Mouse (Mus musculus): Measurements from ENCODE around the gene Taf13. TPM values are rescaled to one million over a fixed set of nuclear protein-coding genes. Genes with fewer than 3 reads are reported as not detected.
A peak's percentile ranks its signal among the peaks of the same experiment; 100 is the strongest.

The Taf13 gene
- polyA plus RNA-seq, 1 experiment from 2014 or later: 38.5 TPM

DNA sequence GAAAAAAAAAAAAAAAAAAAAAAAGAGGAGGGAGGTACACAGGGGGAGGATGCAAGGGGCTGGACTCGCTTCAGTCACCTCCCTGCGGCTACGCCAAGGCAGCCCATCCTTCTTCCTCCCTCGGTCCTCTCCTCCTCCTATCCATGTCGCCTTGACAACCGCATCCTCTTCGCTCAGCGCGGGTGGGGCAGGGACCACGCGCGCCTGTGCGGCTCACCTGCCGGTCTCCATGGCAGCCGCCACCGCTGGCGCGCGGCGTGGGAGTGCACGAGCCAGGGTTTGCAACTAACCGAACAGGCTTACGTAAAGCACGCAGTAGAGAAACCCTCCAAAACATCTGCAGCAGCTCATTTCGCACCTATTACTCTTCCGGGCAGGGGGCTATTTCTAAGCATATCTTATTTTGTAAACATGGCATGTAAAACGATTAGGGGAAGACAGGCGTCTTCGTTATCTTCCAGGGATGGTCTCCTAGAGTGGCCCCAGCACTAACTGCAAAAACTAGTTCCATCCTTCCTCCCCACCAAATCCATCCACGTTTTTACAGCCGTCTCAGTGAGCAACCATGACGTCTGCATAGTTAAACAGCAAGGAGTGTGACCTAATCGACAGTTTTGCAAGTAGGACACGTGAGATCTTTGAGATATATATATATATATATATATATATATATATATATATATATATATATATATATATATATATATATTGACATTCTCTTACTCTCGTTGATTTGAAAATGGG lies 34.8 kb upstream of the Taf13 start, which contains the start of gene 5330417C22Rik:
TSS of gene 5330417C22Rik (minus strand) at position 20 of the 744 bp plus-strand sequence.
- H3K4me3 ChIP-seq (ENCODE audit: low read depth, low read length): peak within 1 kb of the TSS; percentile 38
- ATAC-seq (ENCODE audit: insufficient read depth) (peak; percentile 81), DNase-seq (peak; percentile 75)
- peaks cover 6% of the 10 kb centered on the region for H3K27me3 ChIP-seq (ENCODE audit: insufficient read depth, low read length)
- H3K27ac ChIP-seq (ENCODE audit: low read depth): no peak within 1 kb of the TSS
- H3K36me3 ChIP-seq (ENCODE audit: insufficient read depth): no peaks in the 10 kb centered on the region
- WGBS: 1% methylated on average over 35 of the region's 35 CpGs
- H3K9me3 ChIP-seq (ENCODE audit: low read depth, low read length): no peaks in the 10 kb centered on the region
- H3K4me2 ChIP-seq: peak within 1 kb of the TSS; percentile 77
- H3K9ac ChIP-seq: peak within 1 kb of the TSS; percentile 34; the same call in 1 of the 2 replicates
- H3K4me1 ChIP-seq (ENCODE audit: insufficient read depth): 0 out of 2 replicates have a peak, but pooled peaks cover 6% of the 10 kb centered on the region
- no peak for TF ChIP-seq CTCF (IDR thresholded peaks at IDR 0.05; ENCODE audit: low read depth)

DNA sequence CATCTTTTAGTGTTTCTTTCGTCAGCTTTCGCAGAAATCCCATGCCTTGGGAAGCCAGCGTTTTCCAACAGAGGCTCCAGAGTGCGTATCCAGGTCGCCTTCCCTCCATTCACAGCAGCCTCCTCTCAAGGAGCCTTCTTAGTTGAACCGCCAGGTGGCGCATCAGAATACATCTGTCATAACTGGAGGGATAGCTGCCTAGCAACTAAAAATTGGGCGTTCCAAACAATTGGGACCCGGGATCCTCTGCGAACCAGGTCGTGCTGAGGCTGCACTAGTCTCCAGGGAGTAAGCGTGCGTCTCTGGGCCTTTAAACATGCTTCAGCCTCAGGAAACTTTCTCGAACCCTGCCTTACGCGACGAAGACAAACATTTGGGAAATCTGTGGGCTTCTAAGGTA lies 34.2 kb upstream of the Taf13 start:
- Histone ChIP-seq H3K27me3 (ENCODE audit: insufficient read depth, low read length) (peaks cover 6% of the 10 kb centered on the region), H3K27ac (ENCODE audit: low read depth) (no peak overlapping the region), H3K4me2 (peak overlapping the region; percentile 59), H3K36me3 (ENCODE audit: insufficient read depth) (no peaks in the 10 kb centered on the region), H3K9ac (no peak overlapping the region; the same call in 1 of the 2 replicates), H3K9me3 (ENCODE audit: low read depth, low read length) (no peaks in the 10 kb centered on the region), H3K4me1 (ENCODE audit: insufficient read depth) (0 out of 2 replicates have a peak, but pooled peaks cover 6% of the 10 kb centered on the region), H3K4me3 (ENCODE audit: low read depth, low read length) (peak overlapping the region; percentile 6)
- TF ChIP-seq CTCF (IDR thresholded peaks at IDR 0.05; ENCODE audit: low read depth): peak; percentile 89
- peak; percentile 78 for ATAC-seq (ENCODE audit: insufficient read depth)
- WGBS: 5% methylated on average over 17 of the region's 17 CpGs
- peak; percentile 97 for DNase-seq

DNA sequence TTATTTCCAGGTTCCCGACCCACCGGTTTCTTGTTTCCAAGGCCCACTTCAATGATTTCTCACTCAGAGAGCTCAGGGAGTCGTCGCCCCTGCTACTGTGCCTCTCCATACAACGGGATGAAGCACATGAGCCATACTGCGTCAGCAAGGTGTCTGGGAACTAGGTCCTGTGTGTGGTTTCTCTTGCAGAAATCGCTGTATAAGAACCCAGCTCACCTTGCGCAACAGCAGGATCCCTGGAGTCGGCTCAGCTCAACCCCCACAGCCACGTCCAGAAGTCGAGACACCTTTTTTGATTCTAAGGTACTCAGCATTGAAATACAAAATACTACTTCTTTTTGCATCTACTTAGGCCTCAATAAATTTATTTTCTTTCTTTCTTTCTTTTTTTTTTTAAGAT lies 29.2 kb upstream of the Taf13 start:
- H3K27me3 ChIP-seq (ENCODE audit: insufficient read depth, low read length): no peaks in the 10 kb centered on the region
- no peak overlapping the region for H3K9ac ChIP-seq
- H3K36me3 ChIP-seq (ENCODE audit: insufficient read depth): no peaks in the 10 kb centered on the region
- no peak for TF ChIP-seq CTCF (IDR thresholded peaks at IDR 0.05; ENCODE audit: low read depth)
- ATAC-seq (ENCODE audit: insufficient read depth) (no peak), DNase-seq (no peak)
- 0 out of 2 replicates have a peak, but pooled peaks cover 6% of the 10 kb centered on the region for H3K4me1 ChIP-seq (ENCODE audit: insufficient read depth)
- no peak overlapping the region for H3K27ac ChIP-seq (ENCODE audit: low read depth)
- H3K9me3 ChIP-seq (ENCODE audit: low read depth, low read length): no peaks in the 10 kb centered on the region
- H3K4me2 ChIP-seq: no peak overlapping the region
- WGBS: 74% methylated on average over 11 of the region's 11 CpGs
- H3K4me3 ChIP-seq (ENCODE audit: low read depth, low read length): no peak overlapping the region

DNA sequence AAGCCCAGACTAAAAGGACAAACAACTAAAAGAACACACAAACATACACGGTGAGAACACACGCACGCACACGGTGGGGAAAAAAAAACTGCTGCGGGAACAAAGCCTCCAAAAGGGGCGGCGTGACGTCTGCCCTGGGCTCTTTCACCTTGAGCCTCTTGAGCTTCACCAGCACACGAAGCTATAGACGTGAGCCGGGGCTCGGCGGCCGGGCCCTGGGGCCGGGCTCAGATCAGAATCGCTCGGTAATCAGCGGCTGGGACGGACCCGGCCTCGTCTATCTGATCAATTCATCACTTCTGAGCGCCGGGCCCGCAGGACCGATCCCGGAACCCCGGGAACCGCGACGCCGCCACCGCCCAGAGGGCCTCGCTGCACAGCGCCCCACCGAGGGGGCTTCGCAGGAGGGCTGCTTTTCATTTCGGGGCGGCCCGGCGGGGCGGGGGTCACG lies 17.4 kb upstream of the Taf13 start:
- Histone ChIP-seq H3K4me3 (ENCODE audit: low read depth, low read length) (peak overlapping the region; percentile 88), H3K27me3 (ENCODE audit: insufficient read depth, low read length) (no peaks in the 10 kb centered on the region), H3K4me1 (ENCODE audit: insufficient read depth) (no peaks in the 10 kb centered on the region), H3K4me2 (peak overlapping the region; percentile 79), H3K27ac (ENCODE audit: low read depth) (peak overlapping the region; percentile 83), H3K36me3 (ENCODE audit: insufficient read depth) (peaks cover 24% of the 10 kb centered on the region), H3K9me3 (ENCODE audit: low read depth, low read length) (no peaks in the 10 kb centered on the region), H3K9ac (peak overlapping the region; percentile 98)
- TF ChIP-seq CTCF (IDR thresholded peaks at IDR 0.05; ENCODE audit: low read depth): no peak
- ATAC-seq (ENCODE audit: insufficient read depth) (peak; percentile 71), DNase-seq (peak; percentile 50)
- under 1% methylated on average over 42 of the region's 42 CpGs for WGBS

DNA sequence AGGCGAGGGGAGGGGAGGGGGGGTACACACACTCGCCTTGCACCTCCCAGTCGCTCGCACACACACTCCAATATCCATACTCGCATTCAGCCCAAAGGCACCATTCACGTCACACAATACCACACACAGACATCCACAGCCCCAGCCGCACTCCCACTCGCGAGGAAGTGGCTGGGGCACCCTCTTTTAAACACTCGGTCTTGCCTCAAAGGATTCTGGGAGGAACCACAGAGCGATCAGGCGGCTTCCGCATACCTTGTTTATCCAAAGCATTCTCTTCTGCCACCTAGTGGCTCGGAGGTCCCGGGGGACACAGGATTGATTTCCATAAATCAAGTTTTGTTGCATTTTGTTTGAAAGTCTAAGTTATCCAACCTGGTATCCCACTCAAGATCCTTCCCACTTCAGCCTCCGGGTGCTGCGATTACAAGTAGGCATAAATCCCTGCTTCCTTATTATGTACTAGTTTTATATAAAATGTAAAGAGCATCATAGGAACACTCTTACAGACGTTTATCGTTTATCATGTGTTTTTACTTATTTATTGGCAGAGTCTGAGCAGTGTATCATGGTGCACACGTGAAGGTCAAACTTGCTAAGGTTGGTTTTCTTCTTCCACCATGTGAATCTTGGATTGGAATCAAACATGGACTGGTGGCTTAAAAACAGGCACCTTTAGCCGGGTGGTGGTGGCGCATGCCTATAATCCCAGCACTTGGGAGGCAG lies 16.7 kb upstream of the Taf13 start:
- DNase-seq: peak; percentile 98
- Histone ChIP-seq H3K27ac (ENCODE audit: low read depth) (peak overlapping the region; percentile 83), H3K36me3 (ENCODE audit: insufficient read depth) (peaks cover 28% of the 10 kb centered on the region), H3K9me3 (ENCODE audit: low read depth, low read length) (no peaks in the 10 kb centered on the region), H3K4me1 (ENCODE audit: insufficient read depth) (no peaks in the 10 kb centered on the region), H3K4me2 (peak overlapping the region; percentile 79), H3K9ac (peak overlapping the region; percentile 98), H3K27me3 (ENCODE audit: insufficient read depth, low read length) (no peaks in the 10 kb centered on the region), H3K4me3 (ENCODE audit: low read depth, low read length) (peak overlapping the region; percentile 88)
- 16% methylated on average over 22 of the region's 22 CpGs for WGBS
- peak; percentile 92 for TF ChIP-seq CTCF (IDR thresholded peaks at IDR 0.05; ENCODE audit: low read depth)
- peak; percentile 97 for ATAC-seq (ENCODE audit: insufficient read depth)

DNA sequence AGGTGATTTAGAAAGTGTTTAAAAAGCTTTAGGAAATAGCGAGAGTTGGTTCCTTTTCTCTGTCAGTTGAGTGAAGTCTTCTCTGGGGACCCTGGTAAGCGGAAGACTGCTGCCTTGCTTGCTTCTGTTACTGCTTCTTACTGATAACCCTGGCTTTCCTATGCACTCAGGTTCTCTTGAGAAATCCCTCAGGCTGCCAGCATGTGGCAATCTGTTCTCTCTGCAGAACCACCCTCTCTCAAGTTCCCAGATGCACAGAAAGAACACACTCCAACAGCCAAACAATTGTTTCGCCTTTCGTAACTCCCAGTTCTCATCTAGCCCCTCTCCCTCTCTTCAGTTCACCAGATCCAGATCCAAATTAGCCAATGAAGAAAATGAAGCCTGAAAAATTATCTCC lies 13.6 kb upstream of the Taf13 start:
- ATAC-seq (ENCODE audit: insufficient read depth): no peak
- Histone ChIP-seq H3K9me3 (ENCODE audit: low read depth, low read length) (no peaks in the 10 kb centered on the region), H3K4me3 (ENCODE audit: low read depth, low read length) (no peak overlapping the region), H3K36me3 (ENCODE audit: insufficient read depth) (peaks cover 35% of the 10 kb centered on the region), H3K27me3 (ENCODE audit: insufficient read depth, low read length) (no peaks in the 10 kb centered on the region), H3K4me2 (no peak overlapping the region), H3K27ac (ENCODE audit: low read depth) (no peak overlapping the region), H3K9ac (no peak overlapping the region), H3K4me1 (ENCODE audit: insufficient read depth) (peaks cover 4% of the 10 kb centered on the region; the same call in 1 of the 2 replicates)
- 87% methylated on average over 4 of the region's 4 CpGs for WGBS
- no peak for DNase-seq
- no peak for TF ChIP-seq CTCF (IDR thresholded peaks at IDR 0.05; ENCODE audit: low read depth)
